Mouse (Mus musculus) hindbrain, postnatal 0 days (tissue): ENCODE data around the gene Lat. TPM values are rescaled to one million over a fixed set of nuclear protein-coding genes. Genes with fewer than 3 reads are reported as not detected.

Source experiments
- ATAC-seq: fragments of 200-750 bp; cut with Nextera tagmentation; 2 replicates; pipeline ENCODE4 v1.8.0; 2017; ENCODE audit warnings: mild to moderate bottlenecking, moderate TSS enrichment, moderate library complexity
- DNase-seq: peaks from one replicate; pipeline ENCODE4 v3.0.0-alpha.2; 2015; ENCODE audit warnings: low spot score
- H3K27ac ChIP-seq: fragments of 300-500 bp; sonication (generic); 2 replicates; pipeline ENCODE4 v1.5.1; 2014; ENCODE audit warnings: mild to moderate bottlenecking
- H3K27me3 ChIP-seq: fragments of 300-500 bp; sonication (generic); 2 replicates; pipeline ENCODE4 v1.6.1; 2014; ENCODE audit warnings: low read length, mixed read lengths; ENCODE audit not compliant: insufficient read depth
- H3K36me3 ChIP-seq: fragments of 300-500 bp; sonication (generic); 2 replicates; pipeline ENCODE4 v1.6.1; 2014; ENCODE audit warnings: low read length, mixed read lengths; ENCODE audit not compliant: insufficient read depth
- H3K4me1 ChIP-seq: fragments of 300-500 bp; sonication (generic); 2 replicates; pipeline ENCODE4 v1.6.1; 2014; ENCODE audit warnings: antibody characterized with exemption, low read length, mixed read lengths; ENCODE audit not compliant: insufficient read depth
- H3K4me2 ChIP-seq: fragments of 300-500 bp; sonication (generic); 2 replicates; pipeline ENCODE4 v1.6.1; 2014; ENCODE audit warnings: low read depth, mild to moderate bottlenecking, low read length, moderate library complexity, mixed read lengths
- H3K4me3 ChIP-seq: fragments of 300-500 bp; sonication (generic); 2 replicates; pipeline ENCODE4 v1.5.1; 2014; ENCODE audit warnings: low read length
- H3K9ac ChIP-seq: fragments of 300-500 bp; sonication (generic); replicated peaks from 2 replicates; pipeline ENCODE4 v1.6.1; 2014; ENCODE audit warnings: mild to moderate bottlenecking, low read length, moderate library complexity, mixed read lengths
- H3K9me3 ChIP-seq: fragments of 300-500 bp; sonication (generic); 2 replicates; pipeline ENCODE4 v1.6.1; 2016; ENCODE audit warnings: low read length, mixed read lengths
- CTCF ChIP-seq: IDR thresholded peaks from 2 replicates; pipeline ENCODE4 v1.5.1; 2016; ENCODE audit warnings: antibody characterized with exemption, control low read depth, low read depth
- WGBS: fragments of 180-500 bp; shearing (Covaris S2); extraction: QIAGEN DNeasy Blood & Tissue Kit; methylation state at CpG from one replicate; pipeline ENCODE4 v1.1.7; 2014; 5-methylcytosine and 5-hydroxymethylcytosine counted together
- polyA plus RNA-seq: library from polyadenylated mRNA; unstranded; fragments of >200 nt; fragmentation: Nextera tagmentation; extraction: Ambion mirVana; gene quantifications from 2 replicates; pipeline ENCODE4 v1.2.1, GENCODE M21; 2015
- total RNA-seq: library from RNA; depleted of rRNA; stranded (reverse); fragments of >200 nt; gene quantifications from 2 replicates; pipeline ENCODE4 v1.2.3, GENCODE M21; 2014

The Lat gene
- total and polyA plus RNA-seq, 2 experiments from 2014 or later: 0.37 to 0.96 TPM

DNA sequence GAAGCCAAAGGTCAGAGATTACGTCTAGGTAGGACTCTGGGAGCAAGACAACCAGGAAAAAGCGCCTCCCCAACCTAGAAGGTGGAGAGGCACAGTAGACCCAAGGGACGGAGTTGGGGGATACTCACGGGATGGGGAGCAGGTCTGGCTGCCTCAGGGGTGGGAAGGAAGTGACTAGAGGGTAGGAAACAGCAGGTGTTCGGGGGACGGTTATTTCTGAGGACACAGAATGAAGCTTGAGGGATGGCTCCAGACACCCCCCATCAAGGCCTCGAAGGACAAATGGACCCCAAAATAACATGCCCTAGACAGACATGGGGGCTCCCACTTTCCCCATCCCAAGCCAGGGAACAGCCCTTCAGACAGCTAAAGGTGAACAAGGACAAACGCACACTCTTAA lies 1.0 kb downstream of the Lat start:
- no peak for TF ChIP-seq CTCF
- peaks cover 31% of the 10 kb centered on the region for H3K36me3 ChIP-seq

GRCm38 (mm10) chr7:126367636-126368035 lies 1.7 kb downstream of the Lat start:
- Histone ChIP-seq H3K36me3 (peaks cover 29% of the 10 kb centered on the region), H3K9ac (no peak overlapping the region), H3K27me3 (no peaks in the 10 kb centered on the region), H3K4me2 (no peak overlapping the region), H3K4me1 (no peaks in the 10 kb centered on the region), H3K9me3 (no peaks in the 10 kb centered on the region), H3K4me3 (no peak overlapping the region), H3K27ac (no peak overlapping the region)
- 88% methylated on average over 10 of the region's 10 CpGs for WGBS
- no peak for ATAC-seq
- TF ChIP-seq CTCF: no peak
- no peak for DNase-seq

More for the DNA sequence above, 1.0 kb downstream of the Lat start:
- no peak for ATAC-seq
- no peak overlapping the region for H3K4me3 ChIP-seq
- no peak overlapping the region for H3K4me2 ChIP-seq
- H3K4me1 ChIP-seq: no peaks in the 10 kb centered on the region
- H3K27ac ChIP-seq: no peak overlapping the region
- no peaks in the 10 kb centered on the region for H3K27me3 ChIP-seq
- H3K9ac ChIP-seq: no peak overlapping the region
- 92% methylated on average over 8 of the region's 8 CpGs for WGBS
- DNase-seq: no peak
- no peaks in the 10 kb centered on the region for H3K9me3 ChIP-seq

GRCm38 (mm10) chr7:126363038-126363437 lies 6.3 kb downstream of the Lat start:
- H3K4me2 ChIP-seq: no peak overlapping the region
- TF ChIP-seq CTCF: no peak
- no peak overlapping the region for H3K27ac ChIP-seq
- no peak for ATAC-seq
- no peaks in the 10 kb centered on the region for H3K36me3 ChIP-seq
- H3K9me3 ChIP-seq: no peaks in the 10 kb centered on the region
- WGBS: 84% methylated on average over 6 of the region's 6 CpGs
- no peak for DNase-seq
- H3K4me1 ChIP-seq: no peaks in the 10 kb centered on the region
- no peak overlapping the region for H3K4me3 ChIP-seq
- H3K9ac ChIP-seq: no peak overlapping the region
- no peaks in the 10 kb centered on the region for H3K27me3 ChIP-seq

GRCm38 (mm10) chr7:126359049-126359448 lies 10.3 kb downstream of the Lat start:
- Histone ChIP-seq H3K4me1 (no peaks in the 10 kb centered on the region), H3K9me3 (no peaks in the 10 kb centered on the region), H3K4me3 (no peak overlapping the region), H3K27me3 (no peaks in the 10 kb centered on the region), H3K36me3 (no peaks in the 10 kb centered on the region), H3K4me2 (no peak overlapping the region), H3K9ac (no peak overlapping the region), H3K27ac (no peak overlapping the region)
- ATAC-seq: no peak
- 76% methylated on average over 13 of the region's 13 CpGs for WGBS
- no peak for TF ChIP-seq CTCF
- peak; percentile 13 for DNase-seq

DNA sequence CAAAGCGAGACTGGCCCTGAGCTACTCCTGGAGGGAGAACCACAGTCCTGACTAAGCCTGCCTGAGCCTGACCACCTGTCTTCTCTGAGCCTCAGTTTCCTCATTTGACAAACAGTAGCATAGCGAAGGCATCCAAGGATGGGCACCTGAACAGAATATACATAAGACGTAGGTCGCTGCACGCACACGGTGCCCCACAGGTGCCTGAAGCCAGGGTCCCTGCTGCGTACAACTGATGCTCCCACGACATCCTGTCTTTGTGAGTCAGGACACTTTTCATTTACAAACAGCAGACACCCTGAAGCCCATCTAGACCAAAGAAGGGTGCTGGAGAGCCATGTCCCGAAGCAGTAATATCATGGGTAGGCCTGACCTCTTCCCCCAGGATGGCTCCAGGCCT lies 11.0 kb downstream of the Lat start:
- TF ChIP-seq CTCF: no peak
- Histone ChIP-seq H3K9me3 (no peaks in the 10 kb centered on the region), H3K4me2 (no peak overlapping the region), H3K9ac (no peak overlapping the region), H3K4me1 (no peaks in the 10 kb centered on the region), H3K27me3 (no peaks in the 10 kb centered on the region), H3K4me3 (no peak overlapping the region), H3K36me3 (no peaks in the 10 kb centered on the region), H3K27ac (no peak overlapping the region)
- WGBS: 93% methylated on average over 9 of the region's 9 CpGs
- no peak for ATAC-seq
- DNase-seq: no peak

DNA sequence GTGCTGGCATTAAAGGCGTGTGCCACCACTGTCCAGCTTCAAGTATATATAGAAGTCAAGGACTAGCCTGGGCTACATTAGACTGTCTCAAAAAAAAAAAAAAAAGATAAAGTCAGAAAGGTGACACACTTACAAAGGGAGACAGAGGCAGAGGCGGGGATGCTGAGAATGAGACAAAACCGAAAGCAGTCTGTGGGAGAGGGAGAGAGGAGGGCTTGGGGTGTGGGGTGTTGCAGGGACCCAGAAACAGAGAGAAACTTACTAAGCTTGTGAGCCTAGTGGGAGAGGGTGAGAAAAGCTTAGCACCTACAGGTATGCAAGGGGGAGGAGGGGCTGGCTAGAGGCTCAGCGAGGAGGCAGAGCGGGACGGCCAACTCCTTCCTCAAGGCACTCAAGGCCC lies 11.5 kb downstream of the Lat start:
- no peak for ATAC-seq
- Histone ChIP-seq H3K4me1 (no peaks in the 10 kb centered on the region), H3K4me2 (no peak overlapping the region), H3K36me3 (no peaks in the 10 kb centered on the region), H3K9me3 (no peaks in the 10 kb centered on the region), H3K27me3 (no peaks in the 10 kb centered on the region), H3K4me3 (no peak overlapping the region), H3K9ac (no peak overlapping the region), H3K27ac (no peak overlapping the region)
- 86% methylated on average over 6 of the region's 6 CpGs for WGBS
- no peak for DNase-seq
- no peak for TF ChIP-seq CTCF

DNA sequence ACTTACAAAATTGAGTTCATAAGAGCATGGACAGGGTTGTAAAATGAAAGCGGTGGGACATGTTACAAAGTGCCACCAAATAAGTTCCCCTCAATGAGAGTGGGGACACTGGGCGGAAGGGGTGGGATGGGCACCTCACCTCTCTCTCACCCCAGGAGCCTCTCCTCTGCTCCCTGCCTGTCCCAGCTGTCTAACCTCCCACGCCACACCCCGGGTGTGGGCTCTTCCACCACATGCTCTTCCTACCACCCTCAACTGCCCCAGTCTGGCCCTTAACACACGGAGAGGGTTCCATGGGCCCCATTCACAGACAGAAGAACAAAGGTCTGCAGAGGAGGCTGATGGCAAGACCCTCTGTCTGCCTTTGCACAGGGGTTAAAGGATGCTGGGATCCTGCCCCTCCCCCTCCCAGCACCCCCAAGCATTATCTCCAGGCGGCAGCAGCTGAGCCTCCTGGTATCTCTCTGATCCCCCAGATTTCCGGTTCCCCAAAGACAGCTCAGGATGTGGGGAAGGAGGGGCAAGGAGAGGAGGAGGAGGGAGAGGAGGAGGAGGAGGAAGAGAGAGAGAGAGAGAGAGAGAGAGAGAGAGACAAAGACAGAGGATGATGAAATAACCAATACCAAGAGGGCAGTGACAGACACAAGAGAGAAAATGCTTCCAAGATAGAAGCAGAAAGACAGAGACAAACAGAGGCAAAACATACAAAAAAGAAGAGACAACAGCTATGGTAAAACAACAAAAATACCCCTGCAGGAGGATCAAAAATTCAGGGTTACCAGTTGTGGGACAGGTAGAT lies 12.4 kb downstream of the Lat start:
- no peaks in the 10 kb centered on the region for H3K36me3 ChIP-seq
- WGBS: 58% methylated on average over 7 of the region's 7 CpGs

More for the DNA sequence above, 12.4 kb downstream of the Lat start:
- no peak overlapping the region for H3K27ac ChIP-seq
- H3K27me3 ChIP-seq: no peaks in the 10 kb centered on the region
- no peaks in the 10 kb centered on the region for H3K4me1 ChIP-seq
- H3K4me3 ChIP-seq: no peak overlapping the region
- no peaks in the 10 kb centered on the region for H3K9me3 ChIP-seq
- no peak overlapping the region for H3K9ac ChIP-seq
- H3K4me2 ChIP-seq: no peak overlapping the region
- ATAC-seq (no peak), DNase-seq (no peak)
- TF ChIP-seq CTCF: no peak
